Comparison of ENCODE assay signal across 8 mouse cellular contexts in the genomic region with DNA sequence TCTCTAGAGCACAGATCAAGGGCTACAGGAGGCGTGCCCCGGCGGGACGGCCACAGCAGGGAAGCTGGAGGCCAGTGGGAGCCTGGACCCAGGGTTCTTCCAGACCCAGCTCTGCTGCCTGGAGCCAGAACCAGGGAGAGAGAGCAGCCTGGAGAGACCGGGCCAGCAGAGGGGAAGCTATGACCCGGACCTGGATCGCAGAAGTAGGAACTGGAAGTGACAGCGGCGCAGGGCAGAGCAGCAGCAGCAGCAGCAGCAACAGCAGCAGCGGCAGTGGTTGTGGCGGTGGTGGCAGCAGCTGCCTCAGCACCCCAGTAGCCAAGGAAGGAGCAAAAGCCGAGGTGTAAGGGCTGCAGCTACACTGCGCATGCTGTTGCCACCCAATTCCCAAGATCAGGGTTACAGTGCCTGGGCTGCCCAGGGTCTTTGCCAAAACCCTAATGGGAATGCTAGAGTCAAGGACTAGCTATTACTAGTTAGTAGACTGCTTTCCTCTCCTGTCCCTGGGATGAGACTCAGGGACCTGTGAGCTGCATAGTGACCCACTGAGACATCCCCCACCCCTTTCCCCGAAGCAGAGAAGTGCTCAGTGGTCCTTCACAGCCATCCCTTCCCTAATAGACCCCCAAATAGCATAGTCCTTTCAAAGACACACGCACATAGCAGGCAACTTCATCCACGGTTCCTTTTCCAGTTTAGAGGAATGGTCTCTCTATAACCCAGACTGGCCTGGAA. TPM values are rescaled to one million over a fixed set of nuclear protein-coding genes. Genes with fewer than 3 reads are reported as not detected.
DNase-seq lines count a peak whose midpoint lies in the region; ATAC-seq and TF ChIP-seq lines count a peak whose summit lies in the region.

No protein-coding gene starts in this region.

- no peaks in the 10 kb centered on the region for H3K36me3 ChIP-seq in ES-E14 (ENCODE audit: control insufficient read depth, insufficient read depth, low read length, poor library complexity, severe bottlenecking)
- no peaks in the 10 kb centered on the region for H3K36me3 ChIP-seq in forebrain, embryonic 12.5 days (replicated peaks)

- H3K9me3 ChIP-seq in ES-E14 (ENCODE audit: control insufficient read depth, insufficient read depth, low read depth, low read length) = no peaks in the 10 kb centered on the region
- no peaks in the 10 kb centered on the region for H3K9me3 ChIP-seq in forebrain, embryonic 12.5 days

- intact Hi-C loops in heart, postnatal 10 days (cut with DNase I) = loop anchor here (5.0 kb wide), 1 partner anchor 66 kb away; a partner anchor contains a TSS

- in situ Hi-C loops in ES-E14 (cut with MboI; ENCODE audit: low sequenced_read_pairs in 2 of 2, unreplicated experiment in 2 of 2) = no loop called here

- 0 out of 4 replicates have a peak, but pooled peaks cover 0 to 2% of the 10 kb centered on the region in 2 experiments for H3K4me1 ChIP-seq in ES-E14 (ENCODE audit: control insufficient read depth in 2 of 2, insufficient read depth in 2 of 2, low read length in 2 of 2, poor library complexity in 1 of 2)
- H3K4me1 ChIP-seq in forebrain, embryonic 12.5 days = no peaks in the 10 kb centered on the region

- 27% methylated on average over 16 of the region's 16 CpGs for WGBS in forebrain, embryonic 12.5 days

- peak; percentile 51; the same call in 1 of the 2 replicates for ATAC-seq in forebrain, embryonic 12.5 days (ENCODE audit: low FRiP score)
- no peak for ATAC-seq in erythroid progenitor cell, adult 5-6 weeks (replicated peaks; ENCODE audit: low FRiP score, poor library complexity, severe bottlenecking)

- H3K4me3 ChIP-seq in ES-E14 (ENCODE audit: insufficient read depth in 1 of 2, low read depth in 1 of 2, low read length in 2 of 2, poor library complexity in 1 of 2, severe bottlenecking in 1 of 2) = peak overlapping the region; percentile 48 to 69
- peak overlapping the region; percentile 42 for H3K4me3 ChIP-seq in forebrain, embryonic 12.5 days (replicated peaks)

- no peak overlapping the region for H3K27ac ChIP-seq in ES-E14 (ENCODE audit: insufficient read depth, low read depth, low read length, poor library complexity, severe bottlenecking)
- H3K27ac ChIP-seq in forebrain, embryonic 12.5 days = no peak overlapping the region

- no peak overlapping the region for H3K9ac ChIP-seq in ES-E14 (ENCODE audit: insufficient read depth, low read depth, low read length, poor library complexity, severe bottlenecking)
- peak overlapping the region; percentile 54; the same call in 1 of the 2 replicates for H3K9ac ChIP-seq in forebrain, embryonic 12.5 days

- no peak for DNase-seq in ES-E14 (ENCODE audit: low read depth, low spot score)
- DNase-seq in adrenal gland, postnatal 36 days = peak; percentile 48 to 66
- DNase-seq in heart, postnatal 10 days = peak; percentile 68 to 69
- peak; percentile 34 to 74 for DNase-seq in kidney, postnatal 25 days
- DNase-seq in lung, postnatal 36 days = peak; percentile 58
- peak; percentile 19 for DNase-seq in right cerebral cortex, postnatal 14 days

- no peaks in the 10 kb centered on the region for H3K27me3 ChIP-seq in forebrain, embryonic 12.5 days

- peak overlapping the region; percentile 72 for H3K4me2 ChIP-seq in forebrain, embryonic 12.5 days

TF ChIP-seq in ES-E14, 5 proteins besides CTCF, POLR2A, EP300 and RAD21:
- TF ChIP-seq CHD2 (IDR thresholded peaks at IDR 0.05; ENCODE audit: low read depth, low read length) (no peak), ZC3H11A (IDR thresholded peaks at IDR 0.05; ENCODE audit: borderline replicate concordance, low read depth, low read length) (no peak), ZNF384 (IDR thresholded peaks at IDR 0.05; ENCODE audit: low read depth, low read length) (no peak), MAFK (IDR thresholded peaks at IDR 0.05; ENCODE audit: insufficient read depth, low read depth, low read length) (no peak), HCFC1 (IDR thresholded peaks at IDR 0.05; ENCODE audit: borderline replicate concordance, insufficient read depth, low read length) (no peak)

RNA-seq across cellular contexts. Expression of a gene that starts 11.9 kb away (rescaled TPM):
- total RNA-seq in ES-E14 (2012; rRNA removed) = 0.69 and 1.7 TPM in 2 replicates
- total RNA-seq in adrenal gland, postnatal 36 days (2021) = 10 to 100 TPM; 36.6 to 42.6 TPM
- polyA plus RNA-seq in forebrain, embryonic 12.5 days (2016; fragmentation: Nextera tagmentation; extraction: Ambion mirVana) = 6.5 and 7.2 TPM in 2 replicates
- 10 to 100 TPM; 77.6 to 80.0 TPM for total RNA-seq in heart, postnatal 10 days (2021)
- 32.8 and 46.5 TPM in 2 replicates for total RNA-seq in erythroid progenitor cell, adult 5-6 weeks (2015; ENCODE audit: low replicate concordance)
- 17.8 and 29.4 TPM in 2 replicates for total RNA-seq in erythroid progenitor cell, adult 5-6 weeks (2017; ENCODE audit: low replicate concordance)
